Mouse (Mus musculus) left cerebral cortex, adult 2 months (tissue): ENCODE measurements around the gene Plac9b. TPM values are rescaled to one million over a fixed set of nuclear protein-coding genes. Genes with fewer than 3 reads are reported as not detected.
"Not testable (repeated sequence)": the region's sequence is repeated elsewhere in the genome, so short reads cannot be mapped to it uniquely, and the experiment has no call there.

Source experiments
- DNase-seq, 2 experiments: peaks; one replicate each; pipeline ENCODE4 v3.0.0; 2021 to 2022; ENCODE audit warnings: low spot score in 2 of 2, mixed read lengths in 1 of 2; ENCODE audit errors: extremely low spot score in 1 of 2
- H3K27ac ChIP-seq: fragments of 200-600 bp; 2 replicates; pipeline ENCODE4 v1.8.1; 2022
- H3K4me3 ChIP-seq: fragments of 200-600 bp; 2 replicates; pipeline ENCODE4 v1.8.1; 2022
- intact Hi-C: fragments of 180-260 bp; cut with DNase I; formaldehyde crosslinking; loops from one replicate; pipeline ENCODE4 v1.15.1; 2025
- total RNA-seq, 2 experiments: library from RNA; stranded (reverse); gene quantifications; 2 replicates each; pipeline ENCODE4 v1.2.3; 2021

Gene Plac9b
- total RNA-seq, 2 experiments from 2014 or later: 5.5 to 5.6 TPM

- H3K4me3 ChIP-seq, intact Hi-C loops, H3K27ac ChIP-seq, DNase-seq: not testable (repeated sequence)
Observed at GRCm38 (mm10) chr14:26118150-26118549, 64.1 kb downstream of the Plac9b start, which contains the start of gene Duxbl2. Duxbl2 (plus strand) TSS chr14:26118349.

Other genes with a start within 250 kb of the Plac9b start
- gene Cphx1, start 244.2 kb downstream of the Plac9b start, total RNA-seq: not detected
- under 1 TPM in 1 of 2 experiments, not detected in 1; 0.30 TPM for gene Duxbl1, start 203.9 kb downstream of the Plac9b start, total RNA-seq
- 1 to 10 TPM; 2.8 to 6.5 TPM for gene Gm9780, start 139.8 kb downstream of the Plac9b start, total RNA-seq
- gene Tmem254c, start 115.1 kb downstream of the Plac9b start, total RNA-seq: 10 to 100 TPM; 25.2 to 29.9 TPM
- gene Cphx2, start 101.0 kb downstream of the Plac9b start, total RNA-seq: not detected
- not detected for gene Cphx3, start 100.2 kb downstream of the Plac9b start, total RNA-seq
- under 1 TPM; 0.59 to 0.72 TPM for gene Duxbl2, start 64.1 kb downstream of the Plac9b start, total RNA-seq
- gene Tmem254b, start 24.6 kb upstream of the Plac9b start, total RNA-seq: 10 to 100 TPM in 1 of 2 experiments, 1 to 10 TPM in 1; 8.4 to 14.1 TPM
- under 1 TPM; 0.35 to 0.97 TPM for gene Duxbl3, start 75.5 kb upstream of the Plac9b start, total RNA-seq